ENCODE assay signal across 8 mouse cellular contexts in the genomic region with DNA sequence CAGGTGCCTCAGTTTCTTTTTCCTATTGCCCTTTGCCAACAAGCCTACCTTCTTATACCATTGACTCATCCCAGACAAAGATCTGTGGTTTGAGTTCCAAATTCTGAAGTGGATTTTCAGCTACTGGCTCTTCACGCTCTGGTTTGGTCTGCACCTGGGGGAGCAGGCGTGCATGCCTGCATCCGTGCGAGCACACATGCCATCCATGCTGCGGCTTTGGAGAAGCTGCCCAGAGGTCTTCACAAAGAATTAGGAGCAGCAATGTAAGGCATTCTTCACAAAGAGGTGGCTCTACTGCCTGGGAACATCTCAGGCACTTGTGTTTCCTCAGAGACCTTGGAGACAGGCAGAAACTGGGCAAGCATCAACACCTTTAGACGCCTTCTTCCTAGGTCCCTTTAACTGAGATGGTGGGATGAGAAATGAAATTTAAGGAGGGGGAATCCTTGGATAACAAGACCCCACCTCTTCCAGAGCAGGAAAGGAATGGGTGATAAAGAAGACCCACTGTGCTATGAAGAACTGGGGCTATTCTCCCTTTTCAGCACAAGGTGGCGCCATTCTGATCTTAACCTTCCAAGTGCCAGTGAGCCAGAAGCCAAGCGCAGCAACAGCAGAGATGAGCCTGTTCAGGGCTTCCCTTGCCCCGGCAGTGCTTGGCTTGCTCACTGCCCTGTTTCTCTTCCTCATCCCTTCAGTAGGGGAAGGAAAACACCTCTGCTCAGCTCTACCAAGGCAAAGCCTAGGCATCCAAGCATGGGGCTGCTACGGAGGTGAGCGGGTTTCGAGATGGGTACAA.
DNase-seq lines count a peak whose midpoint lies in the region; ATAC-seq lines count a peak whose summit lies in the region.

No protein-coding gene starts in this region.

- intact Hi-C loops in left cerebral cortex, postnatal 10 days (cut with DNase I): loop anchor here (2.0 to 5.0 kb wide), 3 partner anchors 83 to 358 kb away; a partner anchor contains a TSS

- no peak overlapping the region for H3K9ac ChIP-seq in forebrain, embryonic 15.5 days (replicated peaks)
- H3K9ac ChIP-seq in midbrain, embryonic 14.5 days (replicated peaks; ENCODE audit: low read length): no peak overlapping the region

- H3K4me3 ChIP-seq in forebrain, embryonic 15.5 days: no peak overlapping the region
- H3K4me3 ChIP-seq in midbrain, embryonic 14.5 days (replicated peaks; ENCODE audit: low read depth, low read length): no peak overlapping the region

- no peak overlapping the region for H3K27ac ChIP-seq in forebrain, embryonic 15.5 days (replicated peaks)
- H3K27ac ChIP-seq in midbrain, embryonic 14.5 days (replicated peaks; ENCODE audit: low read depth, low read length): no peak overlapping the region

- H3K9me3 ChIP-seq in forebrain, embryonic 15.5 days: no peaks in the 10 kb centered on the region
- H3K9me3 ChIP-seq in midbrain, embryonic 14.5 days (ENCODE audit: control insufficient read depth, low read length): no peaks in the 10 kb centered on the region

- peaks cover 25% of the 10 kb centered on the region for H3K4me1 ChIP-seq in forebrain, embryonic 15.5 days
- H3K4me1 ChIP-seq in midbrain, embryonic 14.5 days (ENCODE audit: control insufficient read depth, insufficient read depth, low read length): no peaks in the 10 kb centered on the region

- H3K27me3 ChIP-seq in forebrain, embryonic 15.5 days: no peaks in the 10 kb centered on the region
- no peaks in the 10 kb centered on the region for H3K27me3 ChIP-seq in midbrain, embryonic 14.5 days (ENCODE audit: control insufficient read depth, insufficient read depth, low read length)
- no peaks in the 10 kb centered on the region for H3K27me3 ChIP-seq in splenic B cell, adult 2 months (ENCODE audit: control insufficient read depth, insufficient read depth, low read length, poor library complexity, severe bottlenecking)

- WGBS in forebrain, embryonic 15.5 days: 66% methylated on average over 12 of the region's 12 CpGs
- 62% methylated on average over 12 of the region's 12 CpGs for WGBS in midbrain, embryonic 14.5 days

- DNase-seq in urinary bladder, postnatal 25 days (ENCODE audit: low spot score): peak; percentile 49
- no peak for DNase-seq in urinary bladder, postnatal 10 days (ENCODE audit: low spot score)
- peak; percentile 71 to 72 for DNase-seq in left cerebral cortex, postnatal 10 days (ENCODE audit: extremely low spot score in 1 of 2, low spot score in 2 of 2)
- peak; percentile 91 for DNase-seq in midbrain, embryonic 14.5 days
- peak; percentile 75 for DNase-seq in splenic B cell, adult 2 months (ENCODE audit: low read depth, low spot score)

- H3K4me2 ChIP-seq in forebrain, embryonic 15.5 days (replicated peaks): no peak overlapping the region
- H3K4me2 ChIP-seq in midbrain, embryonic 14.5 days (ENCODE audit: low read length): no peak overlapping the region

- ATAC-seq in cerebellum, adult (ENCODE audit: insufficient number of reproducible peaks, low FRiP score, low TSS enrichment): peak; percentile 46; the same call in 1 of the 2 replicates
- 0 out of 2 replicates have a peak, but pooled peaks have one; percentile 44 for ATAC-seq in forebrain, embryonic 15.5 days (replicated peaks)
- ATAC-seq in hematopoietic stem cell, adult 5-6 weeks (replicated peaks in 1 of 2; ENCODE audit: insufficient read depth in 1 of 2, low FRiP score in 2 of 2, low TSS enrichment in 1 of 2, low read depth in 1 of 2, poor library complexity in 2 of 2, severe bottlenecking in 2 of 2): peak; percentile 44 to 58
- ATAC-seq in midbrain, embryonic 14.5 days (ENCODE audit: low FRiP score, low TSS enrichment): no peak

- H3K36me3 ChIP-seq in forebrain, embryonic 15.5 days: peaks cover 18% of the 10 kb centered on the region
- H3K36me3 ChIP-seq in midbrain, embryonic 14.5 days (ENCODE audit: control insufficient read depth, insufficient read depth, low read length): peaks cover 17% of the 10 kb centered on the region
- no peaks in the 10 kb centered on the region for H3K36me3 ChIP-seq in splenic B cell, adult 2 months (ENCODE audit: control insufficient read depth, insufficient read depth, low read length, poor library complexity, severe bottlenecking)
